Mouse (Mus musculus) G1E (cell line): Measurements from ENCODE around the gene Irs1. TPM values are rescaled to one million over a fixed set of nuclear protein-coding genes. Genes with fewer than 3 reads are reported as not detected.

Experiments
- ATAC-seq: 2 replicates; pipeline ENCODE4 v1.8.0; 2016; ENCODE audit warnings: mild to moderate bottlenecking; ENCODE audit not compliant: insufficient number of reproducible peaks, poor library complexity, low FRiP score, severe bottlenecking; ENCODE audit errors: extremely low read depth
- DNase-seq: peaks from one replicate; pipeline ENCODE4 v3.0.0; 2012; ENCODE audit warnings: low spot score
- H3K27me3 ChIP-seq: 2 replicates; pipeline ENCODE4 v1.6.1; 2012; ENCODE audit warnings: mild to moderate bottlenecking, low read length, inconsistent platforms; ENCODE audit not compliant: insufficient read depth
- H3K36me3 ChIP-seq: replicated peaks from 2 replicates; pipeline ENCODE3; 2012; ENCODE audit warnings: mild to moderate bottlenecking, inconsistent platforms
- H3K4me1 ChIP-seq: 2 replicates; pipeline ENCODE4 v1.6.1; 2012; ENCODE audit warnings: low read depth, low read length, inconsistent platforms, mixed read lengths; ENCODE audit not compliant: insufficient read depth
- H3K4me3 ChIP-seq: 2 replicates; pipeline ENCODE4 v1.5.1; 2012; ENCODE audit warnings: low read depth, mild to moderate bottlenecking, inconsistent platforms, low read length, moderate library complexity, mixed read lengths
- H3K9me3 ChIP-seq: replicated peaks from 2 replicates; pipeline ENCODE4 v1.6.1; 2012; ENCODE audit warnings: inconsistent platforms
- CTCF ChIP-seq: IDR thresholded peaks from 2 replicates; pipeline ENCODE4 v1.5.1; 2012; ENCODE audit warnings: low read depth, low read length, inconsistent platforms, mixed read lengths
- GATA1 ChIP-seq: IDR thresholded peaks from 2 replicates; pipeline ENCODE4 v1.6.1; 2012; ENCODE audit warnings: borderline replicate concordance, low read length, inconsistent platforms, mixed read lengths
- GATA2 ChIP-seq: IDR thresholded peaks from 2 replicates; pipeline ENCODE4 v1.6.1; 2012; ENCODE audit warnings: low read depth, low read length, inconsistent platforms, borderline replicate concordance
- POLR2AphosphoS5 ChIP-seq: IDR thresholded peaks from 2 replicates; pipeline ENCODE4 v1.6.1; 2012; ENCODE audit warnings: low read depth, low read length, inconsistent platforms; ENCODE audit not compliant: insufficient replicate concordance
- TAL1 ChIP-seq: conservative IDR thresholded peaks from 2 replicates; pipeline ENCODE4 v1.6.1; 2012; ENCODE audit warnings: low read depth, low read length, inconsistent platforms, mixed read lengths
- polyA plus RNA-seq: library from polyadenylated mRNA; stranded (reverse); fragments of >175 nt; gene quantifications from 2 replicates; pipeline ENCODE4 v1.2.3, GENCODE M21; 2012
- total RNA-seq, 2 experiments: library from RNA; stranded (forward) in 1 of 2; stranded (reverse) in 1 of 2; fragments of 200-1000 nt in 1 of 2; fragments of >200 nt in 1 of 2; fragmentation: Nextera tagmentation in 1 of 2; gene quantifications; 2 replicates each; pipeline ENCODE4 v1.2.3; 2014 to 2017

Gene Irs1
- total and polyA plus RNA-seq, 3 experiments, result 0.11 TPM; not detected in 2

DNA sequence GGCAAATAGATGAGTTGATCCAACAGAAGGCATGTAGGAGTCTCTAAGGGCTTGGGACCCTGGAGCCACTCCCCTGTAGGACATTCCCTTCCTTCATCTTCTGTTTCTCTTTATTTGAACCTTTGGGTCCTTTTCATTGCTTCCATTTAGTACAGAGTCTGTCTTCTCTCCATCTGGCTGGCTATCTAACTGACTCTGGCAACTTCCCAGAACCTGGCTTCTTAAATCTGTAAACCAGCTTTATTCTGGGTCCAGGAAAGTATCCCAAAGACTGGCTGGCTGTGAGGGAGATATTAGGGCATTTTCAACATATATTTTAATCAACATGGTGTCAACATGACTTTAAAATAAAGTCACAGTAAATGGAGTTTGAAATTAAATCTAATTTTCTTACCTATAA lies 62.4 kb downstream of the Irs1 start:
- ATAC-seq (no peak), DNase-seq (no peak)
- no peak for TF ChIP-seq GATA1
- no peak for TF ChIP-seq GATA2
- TF ChIP-seq CTCF, result no peak
- TF ChIP-seq TAL1, result no peak
- TF ChIP-seq POLR2AphosphoS5, result no peak
- Histone ChIP-seq H3K4me3 (no peak overlapping the region), H3K36me3 (no peaks in the 10 kb centered on the region), H3K27me3 (no peaks in the 10 kb centered on the region), H3K9me3 (no peaks in the 10 kb centered on the region), H3K4me1 (no peaks in the 10 kb centered on the region)

DNA sequence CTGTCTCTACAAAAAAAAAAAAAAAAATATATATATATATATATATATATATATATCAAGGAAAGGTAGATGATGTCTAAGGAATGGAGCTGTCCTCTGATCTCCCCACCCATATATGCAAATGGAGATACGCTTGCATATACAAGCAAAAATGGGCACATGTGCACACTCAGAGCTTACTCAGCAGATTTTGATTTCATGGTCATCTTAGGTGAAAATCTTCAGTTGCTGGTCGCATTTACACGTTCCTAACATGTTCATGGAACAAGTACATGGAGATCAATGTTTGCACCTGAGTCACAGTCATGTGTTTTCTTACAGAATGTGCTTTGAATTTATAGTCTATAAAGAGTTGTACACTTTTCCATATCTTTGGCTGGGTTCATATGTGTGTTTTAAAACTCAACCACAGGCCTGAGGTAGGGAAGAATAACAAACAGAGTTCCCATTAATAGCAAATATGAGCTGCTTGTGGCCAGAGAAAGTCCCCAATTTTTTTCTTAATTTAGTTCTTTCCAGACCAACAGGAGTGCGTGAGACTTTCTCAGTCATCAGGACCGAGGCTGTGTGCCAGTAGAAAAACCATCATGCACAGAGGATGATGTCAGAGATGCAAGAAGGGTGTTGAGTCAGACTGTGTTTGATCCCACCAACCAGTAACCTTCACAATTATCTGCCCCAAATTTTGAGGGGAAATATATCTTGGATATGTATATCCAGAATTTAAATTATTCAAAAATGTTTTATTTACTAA lies 68.0 kb downstream of the Irs1 start:
- DNase-seq, result no peak
- Histone ChIP-seq H3K9me3 (no peaks in the 10 kb centered on the region), H3K36me3 (no peaks in the 10 kb centered on the region), H3K4me3 (no peak overlapping the region), H3K4me1 (no peaks in the 10 kb centered on the region), H3K27me3 (no peaks in the 10 kb centered on the region)
- no peak for TF ChIP-seq GATA2
- no peak for ATAC-seq

DNA sequence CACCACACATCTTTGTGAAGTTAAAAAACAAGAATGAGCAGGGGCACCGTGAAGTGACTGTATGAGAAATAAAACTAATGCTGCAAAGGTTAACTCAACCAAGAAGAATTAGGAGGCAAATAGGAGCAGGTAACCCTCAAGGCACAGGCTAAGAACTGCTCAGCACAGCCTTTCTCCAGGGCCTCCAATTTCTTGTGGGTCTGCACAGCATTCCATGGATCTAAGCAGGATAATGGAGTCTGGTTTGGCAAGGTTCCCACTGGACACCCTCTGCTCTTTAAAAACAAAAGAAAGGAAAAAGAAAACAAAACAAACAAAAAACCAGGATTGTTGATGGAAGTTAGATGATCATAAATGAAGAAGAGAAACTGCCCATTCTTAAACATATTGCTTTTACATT lies 69.8 kb downstream of the Irs1 start:
- no peaks in the 10 kb centered on the region for H3K4me1 ChIP-seq
- H3K4me3 ChIP-seq, result no peak overlapping the region
- ATAC-seq, result no peak
- no peak for DNase-seq
- TF ChIP-seq GATA1 (no peak), CTCF (no peak), GATA2 (no peak), TAL1 (no peak), POLR2AphosphoS5 (no peak)
- H3K27me3 ChIP-seq, result no peaks in the 10 kb centered on the region
- no peaks in the 10 kb centered on the region for H3K36me3 ChIP-seq
- no peaks in the 10 kb centered on the region for H3K9me3 ChIP-seq

DNA sequence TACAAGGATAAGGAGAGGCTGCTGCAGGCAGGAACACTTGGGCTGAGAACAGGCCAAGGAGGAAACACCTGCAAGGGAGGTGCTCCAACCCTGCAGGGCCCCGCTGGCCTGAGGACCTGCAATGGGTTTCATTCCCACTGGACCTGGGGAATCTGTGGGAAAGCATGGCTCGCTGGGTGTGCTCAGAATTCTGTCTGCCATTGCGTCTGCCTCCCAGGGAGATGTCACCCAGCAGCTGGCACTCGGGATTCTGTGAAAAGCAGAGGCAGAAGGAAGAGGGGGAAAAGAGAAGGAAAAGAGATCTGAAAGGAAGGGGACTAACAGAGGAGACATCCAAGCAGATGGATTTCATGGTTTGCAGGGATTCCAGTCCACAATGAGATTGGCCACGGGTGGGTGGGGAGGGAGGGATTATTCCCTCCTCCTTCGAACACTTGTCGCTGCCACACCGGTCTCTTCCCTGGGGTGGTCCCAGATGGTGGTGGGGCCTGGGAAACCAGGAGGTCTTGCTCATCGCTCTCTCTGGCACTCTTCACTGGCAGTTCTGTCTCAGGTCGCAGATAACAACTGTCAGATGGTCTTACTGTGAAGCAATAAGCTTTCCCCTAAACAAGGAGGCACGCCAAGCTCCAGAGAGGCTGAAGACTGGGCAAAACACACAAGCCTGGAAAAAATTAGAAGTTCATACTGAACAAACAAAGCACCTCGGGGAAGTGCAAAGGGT lies 70.4 kb downstream of the Irs1 start:
- DNase-seq (no peak), ATAC-seq (no peak)
- TF ChIP-seq GATA1 (no peak), CTCF (no peak), POLR2AphosphoS5 (no peak), GATA2 (no peak), TAL1 (no peak)
- Histone ChIP-seq H3K4me3 (no peak overlapping the region), H3K36me3 (no peaks in the 10 kb centered on the region), H3K27me3 (no peaks in the 10 kb centered on the region), H3K9me3 (no peaks in the 10 kb centered on the region), H3K4me1 (no peaks in the 10 kb centered on the region)

DNA sequence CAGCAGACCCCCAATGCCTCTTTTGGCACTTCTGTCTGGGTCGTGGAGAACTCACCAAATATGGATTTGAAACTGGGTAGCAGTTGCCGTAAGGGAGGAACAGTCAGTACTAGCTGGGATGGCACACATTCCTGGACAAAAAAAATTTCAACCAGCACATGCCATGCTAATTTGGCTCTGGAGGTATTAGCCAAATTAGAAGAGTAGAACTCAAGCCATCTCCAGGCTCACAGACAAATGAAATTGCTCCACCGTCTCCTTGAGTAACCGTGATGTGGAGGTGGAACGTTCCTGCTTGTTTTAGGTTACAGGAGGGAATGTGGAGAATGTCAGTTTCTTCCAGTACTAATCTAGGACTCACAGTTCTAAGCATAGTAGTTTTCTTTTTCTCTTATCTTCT lies 83.7 kb downstream of the Irs1 start:
- H3K4me3 ChIP-seq, result no peak overlapping the region
- ATAC-seq (no peak), DNase-seq (no peak)
- TF ChIP-seq GATA2, result no peak
- H3K36me3 ChIP-seq, result no peaks in the 10 kb centered on the region
- no peaks in the 10 kb centered on the region for H3K27me3 ChIP-seq
- H3K4me1 ChIP-seq, result no peaks in the 10 kb centered on the region
- no peaks in the 10 kb centered on the region for H3K9me3 ChIP-seq

DNA sequence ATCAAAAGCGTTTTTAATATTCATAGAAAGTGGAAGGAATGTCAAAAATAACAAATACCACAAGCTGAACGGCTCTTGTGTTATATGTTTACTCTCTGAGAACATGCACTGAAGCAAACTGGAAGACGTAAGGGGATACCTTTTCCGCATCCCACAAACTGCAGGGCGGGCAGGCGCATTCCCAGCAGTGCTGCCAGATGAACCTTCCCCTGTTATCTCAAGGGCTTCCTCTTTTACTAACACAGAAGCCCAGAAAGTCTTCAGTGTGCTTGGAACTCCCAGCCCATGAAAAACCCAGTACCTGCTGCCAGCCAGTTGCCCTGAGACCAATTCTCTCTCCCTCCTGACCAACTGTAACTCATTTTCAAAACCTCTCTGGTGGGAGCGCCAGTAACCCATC lies 90.6 kb downstream of the Irs1 start:
- no peak for DNase-seq
- no peak for ATAC-seq
- Histone ChIP-seq H3K36me3 (no peaks in the 10 kb centered on the region), H3K27me3 (no peaks in the 10 kb centered on the region), H3K4me3 (no peak overlapping the region), H3K4me1 (no peaks in the 10 kb centered on the region), H3K9me3 (no peaks in the 10 kb centered on the region)
- TF ChIP-seq GATA2 (no peak), CTCF (no peak), POLR2AphosphoS5 (no peak), GATA1 (no peak), TAL1 (no peak)

DNA sequence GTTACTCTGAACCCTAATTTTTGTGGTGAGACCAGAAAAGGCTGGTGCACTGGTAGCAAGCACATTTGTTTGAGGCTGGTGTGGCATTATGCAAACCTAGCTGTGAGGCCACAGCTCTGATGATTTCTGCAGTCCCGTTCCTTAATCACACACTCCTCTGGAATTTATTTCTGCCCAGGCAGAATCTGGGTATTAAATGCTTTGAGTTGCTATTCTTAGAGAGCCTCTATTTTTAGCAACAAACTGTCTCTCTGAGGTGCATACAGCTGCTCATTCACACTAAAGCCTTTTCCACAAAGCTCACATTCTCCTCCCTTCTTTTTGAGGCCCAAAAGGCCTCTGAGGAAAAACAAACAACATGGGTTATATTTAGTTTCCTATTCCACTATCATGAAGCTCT lies 91.3 kb downstream of the Irs1 start:
- DNase-seq (no peak), ATAC-seq (no peak)
- Histone ChIP-seq H3K4me3 (no peak overlapping the region), H3K4me1 (no peaks in the 10 kb centered on the region), H3K36me3 (no peaks in the 10 kb centered on the region), H3K27me3 (no peaks in the 10 kb centered on the region), H3K9me3 (no peaks in the 10 kb centered on the region)
- TF ChIP-seq POLR2AphosphoS5 (no peak), GATA2 (no peak), TAL1 (no peak)
